Mouse (Mus musculus): ENCODE results near the gene Vmn2r45. TPM values are rescaled to one million over a fixed set of nuclear protein-coding genes. Genes with fewer than 3 reads are reported as not detected.
"Not testable (repeated sequence)": the region's sequence is repeated elsewhere in the genome, so short reads cannot be mapped to it uniquely, and the experiment has no call there.

Vmn2r45 gene
- not detected for total RNA-seq (2021)
- long read RNA-seq: 0 reads

DNA sequence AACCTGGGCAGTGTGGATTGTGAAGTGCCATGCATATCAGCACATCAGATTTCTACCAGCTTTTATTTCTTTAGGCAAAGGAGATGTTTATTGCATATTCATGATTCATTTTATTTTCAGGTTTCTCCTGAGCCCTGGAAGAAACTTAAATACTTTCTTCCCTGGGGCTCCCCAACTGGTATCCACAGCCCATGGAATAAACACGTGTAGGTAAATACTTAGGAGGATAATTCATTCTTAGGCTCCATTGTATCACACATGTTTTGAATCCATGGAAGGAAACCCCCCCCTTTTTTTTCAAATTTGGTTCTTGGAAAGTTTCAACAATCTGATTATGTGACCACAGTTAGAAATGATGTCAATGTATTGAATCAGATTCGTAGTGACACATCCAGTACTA is at the start of gene Vmn2r45:
Gene Vmn2r45, minus strand, starts transcription at position 101 of the 400 bp plus-strand sequence.
- DNase-seq (ENCODE audit: low spot score in 2 of 2): not testable (repeated sequence)

Other genes starting within 250 kb of the Vmn2r45 start
- gene Vmn2r43, start 228.5 kb downstream of the Vmn2r45 start, total RNA-seq (2021): not detected
- not detected for gene Vmn2r44, start 105.7 kb downstream of the Vmn2r45 start, total RNA-seq (2021)